ENCODE assay signal across 8 mouse cellular contexts in genomic region chr7:25619722-25619991, GRCm38 (mm10). TPM values are rescaled to one million over a fixed set of nuclear protein-coding genes. Genes with fewer than 3 reads are reported as not detected.
DNase-seq lines count a peak whose midpoint lies in the region; ATAC-seq and TF ChIP-seq lines count a peak whose summit lies in the region.

No protein-coding gene starts in this region.

- no peaks in the 10 kb centered on the region for H3K9me3 ChIP-seq in limb, embryonic 14.5 days (ENCODE audit: control insufficient read depth, low read length)
- H3K9me3 ChIP-seq in stomach, embryonic 15.5 days = no peaks in the 10 kb centered on the region

- TF ChIP-seq POLR2A in spleen, adult 2 months (IDR thresholded peaks at IDR 0.05; ENCODE audit: low read depth, low read length) = no peak
- no peak for TF ChIP-seq POLR2A in limb, embryonic 14.5 days (IDR thresholded peaks at IDR 0.05; ENCODE audit: borderline replicate concordance, extremely low read depth, insufficient read depth, insufficient read length)

- peak overlapping the region; percentile 89 for H3K27ac ChIP-seq in gastrocnemius, adult 2 months
- peak overlapping the region; percentile 85 for H3K27ac ChIP-seq in spleen, adult 2 months (ENCODE audit: insufficient read depth, low read length)
- no peak overlapping the region for H3K27ac ChIP-seq in limb, embryonic 14.5 days (replicated peaks; ENCODE audit: low read depth, low read length)
- 0 out of 2 replicates have a peak overlapping the region, but pooled peaks have one; percentile 9 for H3K27ac ChIP-seq in stomach, embryonic 15.5 days

- peaks cover 4% of the 10 kb centered on the region; the same call in 1 of the 2 replicates for H3K4me1 ChIP-seq in spleen, adult 2 months (ENCODE audit: control insufficient read depth, insufficient read depth, insufficient read length)
- H3K4me1 ChIP-seq in limb, embryonic 14.5 days (ENCODE audit: control insufficient read depth, insufficient read depth, low read length) = 0 out of 2 replicates have a peak, but pooled peaks cover 5% of the 10 kb centered on the region
- H3K4me1 ChIP-seq in stomach, embryonic 15.5 days = peaks cover 9% of the 10 kb centered on the region

- no peaks in the 10 kb centered on the region for H3K27me3 ChIP-seq in spleen, adult 2 months (ENCODE audit: control insufficient read depth, insufficient read depth, low read length)
- H3K27me3 ChIP-seq in limb, embryonic 14.5 days (ENCODE audit: control insufficient read depth, insufficient read depth, low read length) = no peaks in the 10 kb centered on the region
- no peaks in the 10 kb centered on the region for H3K27me3 ChIP-seq in stomach, embryonic 15.5 days (replicated peaks)

- 27% methylated on average over 5 of the region's 5 CpGs for WGBS in spleen, adult 2 months
- 12% methylated on average over 5 of the region's 5 CpGs for WGBS in limb, embryonic 14.5 days
- 24% methylated on average over 5 of the region's 5 CpGs for WGBS in stomach, embryonic 15.5 days

- intact Hi-C loops in gastrocnemius, adult 2 months (cut with DNase I) = no loop called here
- intact Hi-C loops in gastrocnemius, postnatal 36 days (cut with DNase I) = no loop called here

- peaks cover 18% of the 10 kb centered on the region for H3K36me3 ChIP-seq in spleen, adult 2 months (ENCODE audit: control insufficient read depth, insufficient read depth, low read length)
- H3K36me3 ChIP-seq in limb, embryonic 14.5 days (ENCODE audit: control insufficient read depth, insufficient read depth, low read length) = peaks cover 26% of the 10 kb centered on the region
- peaks cover 10% of the 10 kb centered on the region; the same call in 1 of the 2 replicates for H3K36me3 ChIP-seq in stomach, embryonic 15.5 days

- ATAC-seq in limb, embryonic 14.5 days (ENCODE audit: low FRiP score, low read depth) = no peak
- no peak for ATAC-seq in stomach, embryonic 15.5 days (ENCODE audit: insufficient read depth, low FRiP score, low read depth)

- H3K4me3 ChIP-seq in gastrocnemius, adult 2 months = peak overlapping the region; percentile 86
- H3K4me3 ChIP-seq in spleen, adult 2 months (ENCODE audit: extremely low read depth, insufficient read depth, insufficient read length) = peak overlapping the region; percentile 76
- H3K4me3 ChIP-seq in limb, embryonic 14.5 days (replicated peaks; ENCODE audit: low read length) = peak overlapping the region; percentile 68
- H3K4me3 ChIP-seq in stomach, embryonic 15.5 days (replicated peaks) = peak overlapping the region; percentile 59

- H3K9ac ChIP-seq in limb, embryonic 14.5 days (ENCODE audit: low read depth, low read length, severe bottlenecking) = peak overlapping the region; percentile 62
- peak overlapping the region; percentile 45; the same call in 1 of the 2 replicates for H3K9ac ChIP-seq in stomach, embryonic 15.5 days

- TF ChIP-seq CTCF in gastrocnemius, adult 2 months (IDR thresholded peaks at IDR 0.05) = no peak
- no peak for TF ChIP-seq CTCF in spleen, adult 2 months (IDR thresholded peaks at IDR 0.05; ENCODE audit: extremely low read depth, insufficient read depth, insufficient read length, insufficient replicate concordance)

- no peak for DNase-seq in gastrocnemius, adult 2 months
- no peak for DNase-seq in gastrocnemius, postnatal 36 days
- no peak for DNase-seq in spleen, adult 2 months (ENCODE audit: low read depth in 1 of 2, low spot score in 2 of 2)
- DNase-seq in spleen, postnatal 10 days (ENCODE audit: low spot score in 2 of 2) = no peak
- DNase-seq in limb, embryonic 14.5 days (ENCODE audit: low spot score) = no peak
- no peak for DNase-seq in left cerebral cortex, adult 8-10 months (ENCODE audit: low spot score in 2 of 2)
- DNase-seq in adrenal gland, postnatal 36 days = no peak

- H3K4me2 ChIP-seq in limb, embryonic 14.5 days (replicated peaks; ENCODE audit: low read depth, low read length, severe bottlenecking) = peak overlapping the region; percentile 67
- H3K4me2 ChIP-seq in stomach, embryonic 15.5 days = peak overlapping the region; percentile 75

RNA-seq across cellular contexts. Expression of gene Dmac2, which starts 0.4 kb away (rescaled TPM):
- total RNA-seq in gastrocnemius, adult 2 months (2021) = 10 to 100 TPM; 33.7 to 54.2 TPM
- 10 to 100 TPM; 37.7 to 43.0 TPM for total RNA-seq in gastrocnemius, postnatal 36 days (2021)
- polyA plus RNA-seq in spleen, adult 2 months (2012; rRNA removed) = 74.7 and 91.3 TPM in 2 replicates
- polyA plus RNA-seq in limb, embryonic 14.5 days (2012; rRNA removed) = 39.7 and 47.9 TPM in 2 replicates
- polyA plus RNA-seq in limb, embryonic 14.5 days (2014; fragmentation: Nextera tagmentation; extraction: Ambion mirVana) = 32.7 and 34.0 TPM in 2 replicates
- polyA plus RNA-seq in stomach, embryonic 15.5 days (2015; fragmentation: Nextera tagmentation; extraction: Ambion mirVana) = 33.0 and 38.0 TPM in 2 replicates
- 10 to 100 TPM; 53.2 to 58.0 (median 55.7) TPM for total RNA-seq in left cerebral cortex, adult 8-10 months (2022)
- 10 to 100 TPM; 22.1 to 25.3 TPM for total RNA-seq in adrenal gland, postnatal 36 days (2021)

RNA-seq across cellular contexts. Expression of gene Erich4, which starts 4.0 kb away (rescaled TPM):
- not detected for total RNA-seq in gastrocnemius, adult 2 months (2021)
- not detected for total RNA-seq in gastrocnemius, postnatal 36 days (2021)
- polyA plus RNA-seq in spleen, adult 2 months (2012; rRNA removed) = not detected in 2 replicates
- polyA plus RNA-seq in limb, embryonic 14.5 days (2012; rRNA removed) = not detected in 2 replicates
- not detected in 2 replicates for polyA plus RNA-seq in limb, embryonic 14.5 days (2014; fragmentation: Nextera tagmentation; extraction: Ambion mirVana)
- polyA plus RNA-seq in stomach, embryonic 15.5 days (2015; fragmentation: Nextera tagmentation; extraction: Ambion mirVana) = 3.2 and 3.9 TPM in 2 replicates
- not detected for total RNA-seq in left cerebral cortex, adult 8-10 months (2022)
- not detected for total RNA-seq in adrenal gland, postnatal 36 days (2021)

RNA-seq across cellular contexts. Expression of gene B3gnt8, which starts 6.8 kb away (rescaled TPM):
- total RNA-seq in gastrocnemius, adult 2 months (2021) = 1 to 10 TPM; 1.5 to 1.6 TPM
- total RNA-seq in gastrocnemius, postnatal 36 days (2021) = 1 to 10 TPM; 1.0 to 1.8 TPM
- polyA plus RNA-seq in spleen, adult 2 months (2012; rRNA removed) = 54.8 and 71.5 TPM in 2 replicates
- polyA plus RNA-seq in limb, embryonic 14.5 days (2012; rRNA removed) = 6.2 and 7.3 TPM in 2 replicates
- 3.4 and 5.1 TPM in 2 replicates for polyA plus RNA-seq in limb, embryonic 14.5 days (2014; fragmentation: Nextera tagmentation; extraction: Ambion mirVana)
- 11.3 and 12.3 TPM in 2 replicates for polyA plus RNA-seq in stomach, embryonic 15.5 days (2015; fragmentation: Nextera tagmentation; extraction: Ambion mirVana)
- total RNA-seq in left cerebral cortex, adult 8-10 months (2022) = 1 to 10 TPM in 2 of 4 experiments, under 1 TPM in 2; 0.54 to 1.6 (median 0.89) TPM
- 1 to 10 TPM; 1.8 to 2.0 TPM for total RNA-seq in adrenal gland, postnatal 36 days (2021)

RNA-seq across cellular contexts. Expression of gene Bckdha, which starts 39.1 kb away (rescaled TPM):
- total RNA-seq in gastrocnemius, adult 2 months (2021) = 100 to 1,000 TPM; 103 to 152 TPM
- total RNA-seq in gastrocnemius, postnatal 36 days (2021) = 100 to 1,000 TPM in 1 of 2 experiments, 10 to 100 TPM in 1; 97.3 to 106 TPM
- polyA plus RNA-seq in spleen, adult 2 months (2012; rRNA removed) = 81.4 and 108 TPM in 2 replicates
- 67.0 and 91.1 TPM in 2 replicates for polyA plus RNA-seq in limb, embryonic 14.5 days (2012; rRNA removed)
- 54.2 and 59.8 TPM in 2 replicates for polyA plus RNA-seq in limb, embryonic 14.5 days (2014; fragmentation: Nextera tagmentation; extraction: Ambion mirVana)
- polyA plus RNA-seq in stomach, embryonic 15.5 days (2015; fragmentation: Nextera tagmentation; extraction: Ambion mirVana) = 54.5 and 56.8 TPM in 2 replicates
- total RNA-seq in left cerebral cortex, adult 8-10 months (2022) = 10 to 100 TPM; 36.1 to 40.8 (median 39.4) TPM
- 100 to 1,000 TPM; 176 to 245 TPM for total RNA-seq in adrenal gland, postnatal 36 days (2021)

RNA-seq across cellular contexts. Expression of gene Exosc5, which starts 39.3 kb away (rescaled TPM):
- total RNA-seq in gastrocnemius, adult 2 months (2021) = 10 to 100 TPM; 24.1 to 24.3 TPM
- 10 to 100 TPM; 20.3 to 23.2 TPM for total RNA-seq in gastrocnemius, postnatal 36 days (2021)
- 79.5 and 111 TPM in 2 replicates for polyA plus RNA-seq in spleen, adult 2 months (2012; rRNA removed)
- polyA plus RNA-seq in limb, embryonic 14.5 days (2012; rRNA removed) = 64.9 and 77.1 TPM in 2 replicates
- 63.0 and 71.2 TPM in 2 replicates for polyA plus RNA-seq in limb, embryonic 14.5 days (2014; fragmentation: Nextera tagmentation; extraction: Ambion mirVana)
- polyA plus RNA-seq in stomach, embryonic 15.5 days (2015; fragmentation: Nextera tagmentation; extraction: Ambion mirVana) = 71.8 and 79.8 TPM in 2 replicates
- total RNA-seq in left cerebral cortex, adult 8-10 months (2022) = 10 to 100 TPM; 21.7 to 27.4 (median 26.7) TPM
- total RNA-seq in adrenal gland, postnatal 36 days (2021) = 10 to 100 TPM; 39.6 to 54.0 TPM
